Mouse (Mus musculus) limb, embryonic 10.5 days (tissue): ENCODE measurements around the gene Podxl. TPM values are rescaled to one million over a fixed set of nuclear protein-coding genes. Genes with fewer than 3 reads are reported as not detected.

Source experiments
- polyA plus RNA-seq: library from polyadenylated mRNA; unstranded; fragments of >200 nt; fragmentation: Nextera tagmentation; extraction: Ambion mirVana; gene quantifications from 2 replicates; pipeline ENCODE4 v1.2.1, GENCODE M21; 2016

The Podxl gene
- polyA plus RNA-seq, 1 experiment from 2014 or later: 12.1 TPM

Other genes starting within 250 kb of the Podxl start
- 196 and 210 TPM in 2 replicates for gene Mkln1, start 165.2 kb downstream of the Podxl start, polyA plus RNA-seq